Mouse (Mus musculus) midbrain, embryonic 14.5 days (tissue): ENCODE measurements around the gene Cfap74. TPM values are rescaled to one million over a fixed set of nuclear protein-coding genes. Genes with fewer than 3 reads are reported as not detected.

Experiments used
- ATAC-seq: fragments of 200-750 bp; cut with Nextera tagmentation; 2 replicates; pipeline ENCODE4 v1.8.0; 2017; ENCODE audit warnings: moderate number of reproducible peaks, moderate library complexity; ENCODE audit not compliant: low FRiP score, low TSS enrichment
- DNase-seq: peaks from one replicate; pipeline ENCODE4 v3.0.0-alpha.2; 2015
- H3K27ac ChIP-seq: fragments of 300-500 bp; sonication (generic); replicated peaks from 2 replicates; pipeline ENCODE4 v1.5.1; 2014; ENCODE audit warnings: mild to moderate bottlenecking, low read depth, low read length, moderate library complexity
- H3K27me3 ChIP-seq: fragments of 300-500 bp; sonication (generic); 2 replicates; pipeline ENCODE4 v1.6.1; 2014; ENCODE audit warnings: low read length, control low read depth, mixed read lengths; ENCODE audit not compliant: control insufficient read depth, insufficient read depth
- H3K36me3 ChIP-seq: fragments of 300-500 bp; sonication (generic); 2 replicates; pipeline ENCODE4 v1.6.1; 2014; ENCODE audit warnings: low read length, control low read depth; ENCODE audit not compliant: control insufficient read depth, insufficient read depth
- H3K4me1 ChIP-seq: fragments of 300-500 bp; sonication (generic); 2 replicates; pipeline ENCODE4 v1.6.1; 2014; ENCODE audit warnings: mild to moderate bottlenecking, antibody characterized with exemption, low read length, control low read depth; ENCODE audit not compliant: control insufficient read depth, insufficient read depth
- H3K4me2 ChIP-seq: fragments of 300-500 bp; sonication (generic); 2 replicates; pipeline ENCODE4 v1.6.1; 2014; ENCODE audit warnings: mild to moderate bottlenecking, low read length, moderate library complexity
- H3K4me3 ChIP-seq: fragments of 300-500 bp; sonication (generic); replicated peaks from 2 replicates; pipeline ENCODE4 v1.5.1; 2014; ENCODE audit warnings: low read depth, low read length
- H3K9ac ChIP-seq: fragments of 300-500 bp; sonication (generic); replicated peaks from 2 replicates; pipeline ENCODE4 v1.6.1; 2014; ENCODE audit warnings: mild to moderate bottlenecking, low read length, moderate library complexity
- H3K9me3 ChIP-seq: fragments of 300-500 bp; sonication (generic); 2 replicates; pipeline ENCODE4 v1.6.1; 2016; ENCODE audit warnings: low read length, control low read depth, mixed read lengths; ENCODE audit not compliant: control insufficient read depth
- WGBS: fragments of 180-500 bp; shearing (Covaris S2); extraction: QIAGEN DNeasy Blood & Tissue Kit; methylation state at CpG from one replicate; pipeline ENCODE4 v1.1.7; 2014; 5-methylcytosine and 5-hydroxymethylcytosine counted together
- polyA plus RNA-seq: library from polyadenylated mRNA; unstranded; fragments of >200 nt; fragmentation: Nextera tagmentation; extraction: Ambion mirVana; gene quantifications from 2 replicates; pipeline ENCODE4 v1.2.1, GENCODE M21; 2014

Cfap74 gene
- polyA plus RNA-seq, 1 experiment from 2014 or later = 3.3 TPM

DNA sequence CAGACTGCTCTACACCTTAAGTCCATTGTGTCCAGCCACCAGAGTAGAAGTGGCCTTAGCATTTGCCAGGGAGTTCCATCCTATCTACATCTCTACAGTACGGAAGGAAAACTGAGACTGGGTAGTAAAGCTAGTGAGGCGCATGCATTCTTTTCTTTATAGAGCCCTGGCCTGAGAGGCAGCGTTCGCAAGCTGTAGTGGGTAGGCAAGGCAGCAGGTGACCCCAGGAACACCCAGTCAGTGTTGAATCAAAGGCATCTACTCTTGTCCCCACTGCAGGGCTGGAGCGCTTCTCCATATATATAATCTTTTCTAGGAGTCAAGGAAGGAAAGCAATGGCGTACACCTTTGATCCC lies 73.1 kb downstream of the Cfap74 start:
- H3K4me2 ChIP-seq = no peak overlapping the region
- H3K9me3 ChIP-seq = no peaks in the 10 kb centered on the region
- DNase-seq = no peak
- ATAC-seq = no peak
- H3K9ac ChIP-seq = no peak overlapping the region
- no peak overlapping the region for H3K27ac ChIP-seq
- no peaks in the 10 kb centered on the region for H3K4me1 ChIP-seq
- no peaks in the 10 kb centered on the region for H3K36me3 ChIP-seq
- H3K4me3 ChIP-seq = no peak overlapping the region
- 90% methylated on average over 6 of the region's 6 CpGs for WGBS
- no peaks in the 10 kb centered on the region for H3K27me3 ChIP-seq

DNA sequence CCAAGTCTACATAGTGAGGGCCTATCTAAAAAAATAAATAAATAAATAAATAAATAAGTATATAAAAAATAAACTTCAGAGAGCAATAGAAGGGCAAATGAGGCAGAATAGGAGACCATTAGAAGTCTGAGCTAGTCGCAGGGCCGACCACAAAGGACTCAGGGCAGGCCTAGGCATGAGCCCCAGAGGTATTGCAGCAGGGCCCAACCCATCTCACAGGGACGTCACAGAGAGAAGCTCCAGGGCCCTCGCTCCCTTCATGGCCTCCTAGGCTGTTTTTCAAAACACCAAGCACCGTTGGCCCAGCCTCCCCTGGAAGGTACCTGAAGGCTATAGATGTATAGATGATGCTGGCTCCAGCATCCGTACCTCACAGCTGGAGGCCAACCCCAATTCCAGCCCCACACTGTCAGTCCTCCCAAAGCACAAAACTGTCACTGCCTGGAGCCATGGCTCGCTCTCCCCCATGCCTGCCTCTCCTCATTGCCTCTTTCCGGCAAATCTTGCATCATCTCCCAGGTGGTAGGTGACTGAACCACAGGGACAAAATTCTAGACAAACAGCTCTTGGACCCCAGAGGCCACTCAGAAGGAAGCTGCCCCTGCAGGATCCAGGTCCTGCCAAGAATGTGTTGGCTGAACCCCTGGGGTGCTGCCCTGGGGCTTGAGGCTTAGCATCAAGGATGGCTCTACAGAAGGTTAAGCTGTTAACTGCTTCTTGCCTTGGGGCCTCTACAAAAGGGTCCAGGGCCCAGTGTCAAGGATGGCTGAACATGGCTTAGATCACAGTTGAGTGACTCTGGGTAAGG lies 73.9 kb downstream of the Cfap74 start:
- Histone ChIP-seq H3K9ac (no peak overlapping the region), H3K4me3 (no peak overlapping the region), H3K9me3 (no peaks in the 10 kb centered on the region), H3K36me3 (no peaks in the 10 kb centered on the region), H3K27me3 (no peaks in the 10 kb centered on the region), H3K27ac (no peak overlapping the region), H3K4me2 (no peak overlapping the region), H3K4me1 (peaks cover 4% of the 10 kb centered on the region; the same call in 1 of the 2 replicates)
- DNase-seq = no peak
- 56% methylated on average over 8 of the region's 8 CpGs for WGBS
- ATAC-seq = no peak

- Histone ChIP-seq H3K4me1 (peaks cover 15% of the 10 kb centered on the region), H3K27me3 (no peaks in the 10 kb centered on the region), H3K27ac (no peak overlapping the region), H3K9me3 (no peaks in the 10 kb centered on the region), H3K4me2 (no peak overlapping the region), H3K9ac (no peak overlapping the region), H3K36me3 (no peaks in the 10 kb centered on the region), H3K4me3 (no peak overlapping the region)
- ATAC-seq = no peak
- no peak for DNase-seq
- 90% methylated on average over 3 of the region's 3 CpGs for WGBS
Observed at GRCm38 (mm10) chr4:155485521-155485920, 76.5 kb downstream of the Cfap74 start.

DNA sequence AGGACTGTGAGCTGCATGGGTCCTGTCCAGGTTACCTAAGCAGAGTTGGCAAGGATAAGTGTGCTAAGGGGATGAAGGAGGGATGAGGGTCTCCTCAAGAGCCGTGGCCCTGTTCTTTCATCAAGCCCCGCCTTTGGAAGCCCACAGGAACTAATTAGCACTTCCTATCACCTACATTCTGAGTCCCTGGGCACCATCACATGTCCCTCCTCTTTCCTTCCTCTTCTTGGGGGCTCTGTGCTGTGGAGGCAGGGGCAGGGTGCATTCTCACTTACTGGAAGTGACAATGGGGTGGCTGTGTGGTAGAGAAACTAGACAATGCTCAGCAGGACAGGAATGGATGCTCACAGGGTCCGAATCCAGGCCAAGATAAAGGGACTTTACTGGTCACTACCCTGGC lies 78.8 kb downstream of the Cfap74 start:
- Histone ChIP-seq H3K36me3 (no peaks in the 10 kb centered on the region), H3K9ac (no peak overlapping the region), H3K4me2 (no peak overlapping the region), H3K27me3 (no peaks in the 10 kb centered on the region), H3K9me3 (no peaks in the 10 kb centered on the region), H3K4me3 (no peak overlapping the region), H3K4me1 (peaks cover 17% of the 10 kb centered on the region), H3K27ac (peak overlapping the region; percentile 27; the same call in 1 of the 2 replicates)
- DNase-seq (no peak), ATAC-seq (no peak)
- 40% methylated on average over 3 of the region's 3 CpGs for WGBS

GRCm38 (mm10) chr4:155488232-155489025 lies 79.4 kb downstream of the Cfap74 start:
- DNase-seq = peak; percentile 85
- H3K27ac ChIP-seq = peak overlapping the region; percentile 27; the same call in 1 of the 2 replicates
- H3K27me3 ChIP-seq = no peaks in the 10 kb centered on the region
- H3K4me3 ChIP-seq = no peak overlapping the region
- no peaks in the 10 kb centered on the region for H3K9me3 ChIP-seq
- H3K36me3 ChIP-seq = no peaks in the 10 kb centered on the region
- peak; percentile 54; the same call in 1 of the 2 replicates for ATAC-seq
- 84% methylated on average over 8 of the region's 8 CpGs for WGBS
- no peak overlapping the region for H3K4me2 ChIP-seq
- peaks cover 24% of the 10 kb centered on the region for H3K4me1 ChIP-seq
- no peak overlapping the region for H3K9ac ChIP-seq

DNA sequence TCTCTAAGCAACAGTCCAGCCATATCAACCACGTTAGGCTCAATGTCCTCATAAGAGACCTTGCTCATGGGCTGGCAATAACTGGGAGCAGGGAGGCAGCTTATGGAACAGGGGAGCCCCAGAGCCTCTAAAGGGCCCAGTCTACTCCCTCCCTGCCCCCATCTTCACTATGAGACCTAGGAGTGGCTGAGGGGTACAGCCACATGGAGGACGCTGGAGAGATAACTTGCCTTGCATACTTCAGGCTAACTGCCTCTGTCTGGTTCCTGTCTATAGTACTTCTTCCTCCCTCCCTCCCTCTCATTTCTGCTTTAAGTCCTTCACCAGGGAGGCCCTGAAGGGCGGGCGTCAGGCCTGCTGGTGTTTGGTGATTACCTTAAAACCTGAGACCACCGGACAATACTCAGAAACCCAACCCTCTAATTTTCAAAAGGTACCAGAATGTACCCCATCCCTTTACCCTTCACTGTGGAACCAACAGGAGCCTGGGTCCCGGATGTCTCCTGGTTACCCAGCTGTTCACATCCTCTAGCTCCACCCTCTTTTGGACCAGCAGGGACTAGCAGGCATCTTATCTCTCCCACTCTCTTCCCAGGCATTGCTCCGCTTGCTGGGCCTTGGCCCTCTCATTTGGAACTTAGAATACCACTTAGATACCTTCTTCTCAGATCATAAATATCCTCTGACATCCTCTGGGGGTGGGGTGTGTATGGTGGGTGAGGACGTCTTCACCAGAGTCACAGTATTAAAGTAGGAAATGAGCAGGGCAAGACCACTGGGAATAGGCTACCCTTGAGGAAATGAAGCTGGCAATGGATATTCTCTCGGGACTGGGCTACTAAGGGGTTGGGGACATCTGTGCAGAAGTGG lies 80.3 kb downstream of the Cfap74 start:
- DNase-seq = no peak
- Histone ChIP-seq H3K9ac (no peak overlapping the region), H3K27ac (no peak overlapping the region), H3K4me1 (peaks cover 33% of the 10 kb centered on the region), H3K36me3 (no peaks in the 10 kb centered on the region), H3K9me3 (no peaks in the 10 kb centered on the region), H3K27me3 (no peaks in the 10 kb centered on the region), H3K4me2 (no peak overlapping the region), H3K4me3 (no peak overlapping the region)
- 82% methylated on average over 9 of the region's 9 CpGs for WGBS
- no peak for ATAC-seq

GRCm38 (mm10) chr4:155490456-155490855 lies 81.5 kb downstream of the Cfap74 start:
- H3K4me1 ChIP-seq = peaks cover 41% of the 10 kb centered on the region
- H3K36me3 ChIP-seq = no peaks in the 10 kb centered on the region
- WGBS = 20% methylated on average over 5 of the region's 5 CpGs
- peak overlapping the region; percentile 96 for H3K27ac ChIP-seq
- DNase-seq (no peak), ATAC-seq (0 out of 2 replicates have a peak, but pooled peaks have one; percentile 0)
- H3K27me3 ChIP-seq = no peaks in the 10 kb centered on the region
- H3K9ac ChIP-seq = peak overlapping the region; percentile 100
- peak overlapping the region; percentile 100 for H3K4me3 ChIP-seq
- H3K9me3 ChIP-seq = no peaks in the 10 kb centered on the region
- H3K4me2 ChIP-seq = peak overlapping the region; percentile 65

DNA sequence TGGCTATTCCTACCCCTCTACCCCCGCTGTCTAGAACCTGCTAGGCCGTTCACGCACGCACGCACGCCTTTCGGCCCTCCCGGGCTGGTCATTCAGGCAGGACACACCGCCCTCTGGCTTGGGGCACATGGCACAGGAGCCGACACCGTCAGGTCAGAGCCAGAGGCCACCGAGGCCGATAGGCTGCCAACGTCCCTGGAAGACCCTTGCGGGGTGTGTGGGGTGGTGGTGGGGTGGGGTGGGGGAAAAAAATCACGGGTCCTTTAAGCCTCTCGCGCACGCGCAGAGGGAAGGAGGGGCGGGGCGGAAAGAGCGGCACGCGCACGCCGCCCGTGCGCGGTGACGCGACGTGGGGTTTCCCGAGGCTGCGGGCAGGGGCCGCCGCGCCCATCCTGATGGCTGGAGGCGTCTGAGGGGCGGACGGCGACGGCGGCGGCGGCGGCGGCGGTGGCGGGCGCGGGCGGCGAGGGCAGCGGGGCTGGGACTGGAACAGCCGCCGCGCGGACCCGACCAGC lies 82.1 kb downstream of the Cfap74 start, which contains the start of gene Gnb1:
Gene Gnb1 (plus strand): TSS at position 372 of the 515 bp plus-strand sequence.
- peak; percentile 98 for DNase-seq

More for the DNA sequence above, 82.1 kb downstream of the Cfap74 start, which contains the start of gene Gnb1:
- peak; percentile 89 for ATAC-seq
- no peaks in the 10 kb centered on the region for H3K36me3 ChIP-seq
- peak within 1 kb of the TSS; percentile 65 for H3K4me2 ChIP-seq
- H3K9me3 ChIP-seq = no peaks in the 10 kb centered on the region
- peaks cover 42% of the 10 kb centered on the region for H3K4me1 ChIP-seq
- peak within 1 kb of the TSS; percentile 100 for H3K9ac ChIP-seq
- H3K27me3 ChIP-seq = no peaks in the 10 kb centered on the region
- under 1% methylated on average over 58 of the region's 60 CpGs for WGBS
- peak within 1 kb of the TSS; percentile 100 for H3K4me3 ChIP-seq
- H3K27ac ChIP-seq = peak within 1 kb of the TSS; percentile 96
